Mouse (Mus musculus) cerebellum, adult 2 months (tissue): ENCODE results near the gene Hnrnpul2.

Source experiments
- CTCF ChIP-seq: fragments of 200-500 bp; IDR thresholded peaks from 2 replicates; pipeline ENCODE4 v1.5.1; 2011; ENCODE audit warnings: low read depth, mild to moderate bottlenecking, control low read depth, low read length, moderate library complexity, borderline replicate concordance; ENCODE audit not compliant: insufficient read depth
- POLR2A ChIP-seq: fragments of 200-500 bp; IDR thresholded peaks from 2 replicates; pipeline ENCODE4 v1.6.1; 2011; ENCODE audit warnings: low read length, control low read depth, borderline replicate concordance; ENCODE audit not compliant: insufficient read depth

DNA sequence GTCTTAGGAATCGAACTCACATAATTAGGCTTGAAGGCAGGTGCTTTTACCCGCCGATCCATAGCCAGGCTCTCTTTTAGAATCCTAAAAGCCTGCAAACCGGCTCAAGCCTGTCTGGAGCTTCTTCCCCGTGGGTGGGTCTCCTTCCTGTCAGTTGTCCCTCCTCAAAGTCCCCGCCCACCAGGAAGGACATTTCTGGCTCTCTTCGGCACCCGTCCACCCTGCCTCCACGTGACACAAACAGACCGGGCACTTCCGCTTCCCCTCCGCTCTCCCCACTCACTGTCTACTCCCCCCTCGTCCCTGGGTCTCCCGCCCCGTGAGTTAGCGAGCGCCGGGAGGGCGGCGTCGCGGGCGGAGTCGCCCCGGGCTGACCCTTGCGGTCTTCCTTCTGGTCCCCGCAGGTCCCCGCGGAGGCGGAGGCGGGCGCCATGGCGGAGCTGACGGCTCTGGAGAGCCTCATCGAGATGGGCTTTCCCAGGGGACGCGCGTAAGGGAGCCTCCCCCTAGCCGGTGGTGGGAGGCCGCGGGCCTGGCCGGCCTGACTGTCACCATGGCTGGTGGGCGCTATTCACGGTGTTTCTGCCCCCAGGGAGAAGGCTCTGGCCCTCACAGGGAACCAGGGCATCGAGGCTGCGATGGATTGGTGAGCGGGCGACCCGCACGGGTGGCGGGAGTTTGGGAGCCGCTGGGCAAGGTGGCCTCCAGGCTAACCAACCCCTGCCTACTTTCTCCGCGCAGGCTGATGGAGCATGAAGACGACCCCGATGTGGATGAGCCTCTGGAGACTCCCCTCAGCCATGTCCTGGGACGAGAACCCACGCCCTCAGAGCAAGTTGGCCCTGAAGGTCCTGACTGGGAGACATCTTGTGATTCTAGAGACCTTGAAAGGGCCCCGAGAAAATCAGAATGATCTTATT, 51.7 kb downstream of the Hnrnpul2 start, which contains the start of gene Ubxn1:
- TF ChIP-seq POLR2A (peak; percentile 42; the same call in 1 of the 2 replicates), CTCF (no peak)
